Mouse (Mus musculus): Measurements from ENCODE around the gene Thap8. TPM values are rescaled to one million over a fixed set of nuclear protein-coding genes. Genes with fewer than 3 reads are reported as not detected.

Gene Thap8
- polyA plus RNA-seq, 1 experiment from 2014 or later, result not detected

DNA sequence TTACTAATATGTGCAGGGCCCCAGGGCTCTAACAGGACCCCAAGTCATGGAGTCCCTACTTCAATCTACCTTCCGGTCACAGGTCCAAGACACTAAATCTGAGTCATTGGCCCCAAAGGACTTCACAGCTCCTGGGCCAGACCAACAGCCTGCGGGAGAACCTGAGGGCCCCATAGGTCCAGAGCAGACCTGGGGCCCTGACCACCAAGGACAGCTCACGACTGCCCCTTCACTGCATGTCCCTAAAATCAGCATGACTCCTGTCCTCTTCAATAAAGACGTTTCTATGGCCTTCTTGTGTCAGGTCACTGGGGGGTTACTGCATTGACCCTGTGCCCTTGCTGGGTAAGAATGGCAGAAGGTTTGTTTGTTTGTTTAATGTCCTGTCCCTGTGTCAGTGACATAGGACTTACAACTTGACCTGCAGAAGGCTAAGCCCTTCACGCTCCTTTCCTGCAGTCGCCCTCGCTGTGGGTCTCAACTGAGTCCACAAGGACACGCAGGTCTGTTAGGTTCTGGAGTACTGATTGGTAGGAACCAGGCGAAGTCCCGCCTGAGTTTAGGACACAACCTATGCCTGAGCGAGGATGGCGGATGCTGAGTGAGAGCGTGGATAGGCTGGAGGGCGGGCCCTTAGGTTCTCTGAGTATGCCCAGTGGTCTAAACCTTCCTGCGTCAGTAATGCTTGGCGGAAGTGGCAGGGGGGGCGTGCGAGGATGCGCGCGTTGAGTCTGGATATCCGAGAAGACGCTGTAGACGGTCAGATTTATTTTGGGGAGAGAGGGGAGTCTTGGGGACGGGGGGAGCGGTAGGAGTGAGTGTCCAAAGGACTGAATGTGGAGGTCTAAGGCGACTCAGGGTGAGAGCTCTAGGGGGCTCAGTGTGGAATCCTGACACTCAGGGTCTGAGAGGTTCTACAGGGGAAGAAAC lies 28.4 kb downstream of the Thap8 start, which contains the start of gene Alkbh6:
Gene Alkbh6 (plus strand): TSS at position 642 of the 930 bp plus-strand sequence.
- peak; percentile 100 for ATAC-seq (replicated peaks; ENCODE audit: low FRiP score)
- WGBS, result 5% methylated on average over 27 of the region's 27 CpGs
- peak; percentile 84 for DNase-seq (ENCODE audit: low spot score)
- Histone ChIP-seq H3K4me2 (peak within 1 kb of the TSS; percentile 95), H3K27me3 (replicated peaks; ENCODE audit: control insufficient read depth, insufficient read depth, low read length) (no peaks in the 10 kb centered on the region), H3K27ac (ENCODE audit: low read depth, low read length) (peak within 1 kb of the TSS; percentile 26; the same call in 1 of the 2 replicates), H3K36me3 (ENCODE audit: control insufficient read depth, insufficient read depth, low read length) (peaks cover 6% of the 10 kb centered on the region; the same call in 1 of the 2 replicates), H3K9me3 (ENCODE audit: control insufficient read depth, low read length) (no peaks in the 10 kb centered on the region), H3K4me1 (replicated peaks; ENCODE audit: control insufficient read depth, insufficient read depth, low read length) (peaks cover 11% of the 10 kb centered on the region), H3K9ac (ENCODE audit: low read depth, low read length) (peak within 1 kb of the TSS; percentile 65), H3K4me3 (ENCODE audit: low read depth, low read length) (peak within 1 kb of the TSS; percentile 63)

GRCm38 (mm10) chr7:30309395-30310129 lies 29.7 kb downstream of the Thap8 start:
- Histone ChIP-seq H3K4me2 (peak overlapping the region; percentile 95), H3K27ac (ENCODE audit: low read depth, low read length) (no peak overlapping the region), H3K36me3 (ENCODE audit: control insufficient read depth, insufficient read depth, low read length) (peaks cover 3% of the 10 kb centered on the region; the same call in 1 of the 2 replicates), H3K9ac (ENCODE audit: low read depth, low read length) (peak overlapping the region; percentile 65), H3K4me1 (replicated peaks; ENCODE audit: control insufficient read depth, insufficient read depth, low read length) (peaks cover 18% of the 10 kb centered on the region), H3K27me3 (replicated peaks; ENCODE audit: control insufficient read depth, insufficient read depth, low read length) (no peaks in the 10 kb centered on the region), H3K4me3 (ENCODE audit: low read depth, low read length) (peak overlapping the region; percentile 63), H3K9me3 (ENCODE audit: control insufficient read depth, low read length) (no peaks in the 10 kb centered on the region)
- 58% methylated on average over 15 of the region's 15 CpGs for WGBS
- ATAC-seq (replicated peaks; ENCODE audit: low FRiP score), result no peak
- DNase-seq (ENCODE audit: low spot score), result no peak

DNA sequence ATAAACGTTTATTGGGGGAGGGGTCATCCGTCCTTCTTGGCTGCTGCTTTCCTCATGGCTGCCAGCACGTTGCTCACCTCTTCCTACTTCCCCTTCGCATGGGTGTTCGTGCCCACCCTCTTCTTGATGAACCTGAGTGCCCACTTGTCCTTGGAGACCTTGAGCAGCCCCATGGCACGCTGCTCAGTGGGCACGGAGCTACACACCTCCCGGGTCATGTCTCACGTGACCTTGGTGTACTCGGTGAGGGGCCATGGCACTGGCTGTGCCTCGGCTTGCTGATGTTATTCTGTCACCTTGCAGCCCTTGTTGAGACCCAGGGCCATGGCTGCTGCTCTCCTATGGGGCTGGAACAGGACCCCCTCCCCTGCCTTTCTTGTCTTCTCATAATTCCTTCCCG lies 30.2 kb downstream of the Thap8 start:
- peaks cover 3% of the 10 kb centered on the region; the same call in 1 of the 2 replicates for H3K36me3 ChIP-seq (ENCODE audit: control insufficient read depth, insufficient read depth, low read length)
- H3K4me3 ChIP-seq (ENCODE audit: low read depth, low read length), result no peak overlapping the region
- H3K4me2 ChIP-seq, result no peak overlapping the region
- DNase-seq (ENCODE audit: low spot score), result no peak
- no peaks in the 10 kb centered on the region for H3K9me3 ChIP-seq (ENCODE audit: control insufficient read depth, low read length)
- no peak overlapping the region for H3K27ac ChIP-seq (ENCODE audit: low read depth, low read length)
- no peaks in the 10 kb centered on the region for H3K27me3 ChIP-seq (replicated peaks; ENCODE audit: control insufficient read depth, insufficient read depth, low read length)
- peaks cover 23% of the 10 kb centered on the region for H3K4me1 ChIP-seq (replicated peaks; ENCODE audit: control insufficient read depth, insufficient read depth, low read length)
- H3K9ac ChIP-seq (ENCODE audit: low read depth, low read length), result no peak overlapping the region
- WGBS, result 84% methylated on average over 12 of the region's 12 CpGs
- ATAC-seq (replicated peaks; ENCODE audit: low FRiP score), result no peak

DNA sequence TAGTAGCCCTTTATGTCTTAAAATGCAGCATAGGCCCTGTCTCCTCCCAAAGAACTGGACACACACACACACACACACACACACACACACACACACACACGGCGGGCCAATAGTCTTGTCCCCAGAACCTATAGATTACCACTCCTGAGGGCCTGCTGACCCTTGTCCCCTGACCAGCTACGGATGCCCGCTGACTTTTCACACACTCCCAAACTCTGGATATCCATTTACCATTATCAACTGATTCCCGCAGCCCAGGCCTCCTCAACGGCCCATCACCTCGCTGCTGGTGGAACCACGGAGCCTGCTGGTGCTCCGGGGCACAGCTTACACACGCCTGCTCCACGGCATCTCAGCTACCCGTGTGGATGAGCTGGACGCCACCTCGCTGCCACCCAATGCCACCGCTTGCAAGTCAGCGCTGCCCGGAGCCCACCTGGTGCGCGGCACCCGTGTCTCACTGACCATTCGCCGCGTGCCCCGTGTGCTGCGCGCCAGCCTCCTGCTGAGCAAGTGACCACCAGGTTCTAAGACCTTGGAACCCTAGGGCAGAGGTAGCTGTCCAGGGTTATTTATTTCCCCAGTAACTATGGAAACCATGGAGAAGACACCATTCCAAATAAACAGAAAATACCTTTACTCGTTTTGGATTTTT lies 33.9 kb downstream of the Thap8 start:
- peaks cover 3% of the 10 kb centered on the region; the same call in 1 of the 2 replicates for H3K36me3 ChIP-seq (ENCODE audit: control insufficient read depth, insufficient read depth, low read length)
- no peak overlapping the region for H3K27ac ChIP-seq (ENCODE audit: low read depth, low read length)
- H3K4me3 ChIP-seq (ENCODE audit: low read depth, low read length), result peak overlapping the region; percentile 1; the same call in 1 of the 2 replicates
- no peak overlapping the region for H3K9ac ChIP-seq (ENCODE audit: low read depth, low read length)
- H3K4me2 ChIP-seq, result peak overlapping the region; percentile 60
- H3K9me3 ChIP-seq (ENCODE audit: control insufficient read depth, low read length), result no peaks in the 10 kb centered on the region
- no peak for ATAC-seq (replicated peaks; ENCODE audit: low FRiP score)
- peaks cover 22% of the 10 kb centered on the region for H3K4me1 ChIP-seq (replicated peaks; ENCODE audit: control insufficient read depth, insufficient read depth, low read length)
- WGBS, result 63% methylated on average over 27 of the region's 27 CpGs
- no peak for DNase-seq (ENCODE audit: low spot score)
- H3K27me3 ChIP-seq (replicated peaks; ENCODE audit: control insufficient read depth, insufficient read depth, low read length), result no peaks in the 10 kb centered on the region

- 4% methylated on average over 9 of the region's 9 CpGs for WGBS
- Histone ChIP-seq H3K27me3 (replicated peaks; ENCODE audit: control insufficient read depth, insufficient read depth, low read length) (no peaks in the 10 kb centered on the region), H3K4me3 (ENCODE audit: low read depth, low read length) (peak within 1 kb of the TSS; percentile 34), H3K9me3 (ENCODE audit: control insufficient read depth, low read length) (no peaks in the 10 kb centered on the region), H3K27ac (ENCODE audit: low read depth, low read length) (no peak within 1 kb of the TSS), H3K4me2 (peak within 1 kb of the TSS; percentile 60), H3K4me1 (replicated peaks; ENCODE audit: control insufficient read depth, insufficient read depth, low read length) (peaks cover 14% of the 10 kb centered on the region), H3K9ac (ENCODE audit: low read depth, low read length) (peak within 1 kb of the TSS; percentile 21; the same call in 1 of the 2 replicates), H3K36me3 (ENCODE audit: control insufficient read depth, insufficient read depth, low read length) (peaks cover 3% of the 10 kb centered on the region; the same call in 1 of the 2 replicates)
- DNase-seq (ENCODE audit: low spot score) (peak; percentile 47), ATAC-seq (replicated peaks; ENCODE audit: low FRiP score) (no peak; the same call in 1 of the 2 replicates)
Measured at GRCm38 (mm10) chr7:30314721-30315155, 34.8 kb downstream of the Thap8 start, which contains the start of gene Syne4. Gene Syne4, plus strand, starts transcription at chr7:30314807.

- DNase-seq (ENCODE audit: low spot score), result no peak
- H3K9me3 ChIP-seq (ENCODE audit: control insufficient read depth, low read length), result no peaks in the 10 kb centered on the region
- H3K36me3 ChIP-seq (ENCODE audit: control insufficient read depth, insufficient read depth, low read length), result peaks cover 2% of the 10 kb centered on the region; the same call in 1 of the 2 replicates
- no peaks in the 10 kb centered on the region for H3K27me3 ChIP-seq (replicated peaks; ENCODE audit: control insufficient read depth, insufficient read depth, low read length)
- H3K9ac ChIP-seq (ENCODE audit: low read depth, low read length), result no peak overlapping the region
- no peak overlapping the region for H3K27ac ChIP-seq (ENCODE audit: low read depth, low read length)
- H3K4me2 ChIP-seq, result peak overlapping the region; percentile 60
- 70% methylated on average over 13 of the region's 13 CpGs for WGBS
- ATAC-seq (replicated peaks; ENCODE audit: low FRiP score), result no peak
- peaks cover 16% of the 10 kb centered on the region for H3K4me1 ChIP-seq (replicated peaks; ENCODE audit: control insufficient read depth, insufficient read depth, low read length)
- H3K4me3 ChIP-seq (ENCODE audit: low read depth, low read length), result peak overlapping the region; percentile 34; the same call in 1 of the 2 replicates
Measured at GRCm38 (mm10) chr7:30315559-30316529, 36.0 kb downstream of the Thap8 start.

DNA sequence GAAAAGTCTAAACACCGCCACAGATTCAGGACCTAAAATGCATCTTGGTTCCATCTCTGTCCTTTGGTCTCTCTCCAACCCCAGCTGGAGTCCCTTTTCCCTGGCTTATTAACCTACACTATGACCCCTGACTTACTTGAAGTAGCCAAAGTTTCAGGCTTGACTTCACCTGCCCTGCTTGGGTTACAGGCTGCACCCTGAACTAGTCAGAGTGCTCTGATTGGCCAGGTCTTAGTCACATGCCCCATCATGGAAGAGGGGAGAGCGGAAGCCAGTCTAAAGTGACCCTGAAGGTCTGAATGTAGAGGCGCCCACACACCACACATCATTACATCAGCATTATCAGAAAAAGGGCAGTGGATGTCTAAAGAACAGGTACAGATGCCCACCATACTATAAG lies 38.2 kb downstream of the Thap8 start:
- ATAC-seq (replicated peaks; ENCODE audit: low FRiP score) (no peak), DNase-seq (ENCODE audit: low spot score) (no peak)
- Histone ChIP-seq H3K4me3 (ENCODE audit: low read depth, low read length) (no peak overlapping the region), H3K9ac (ENCODE audit: low read depth, low read length) (no peak overlapping the region), H3K36me3 (ENCODE audit: control insufficient read depth, insufficient read depth, low read length) (no peaks in the 10 kb centered on the region), H3K27me3 (replicated peaks; ENCODE audit: control insufficient read depth, insufficient read depth, low read length) (no peaks in the 10 kb centered on the region), H3K27ac (ENCODE audit: low read depth, low read length) (no peak overlapping the region), H3K4me1 (replicated peaks; ENCODE audit: control insufficient read depth, insufficient read depth, low read length) (peaks cover 27% of the 10 kb centered on the region), H3K9me3 (ENCODE audit: control insufficient read depth, low read length) (no peaks in the 10 kb centered on the region), H3K4me2 (no peak overlapping the region)
- WGBS, result 86% methylated on average over 3 of the region's 3 CpGs

All from liver, embryonic 11.5 days (tissue).